Mouse (Mus musculus) limb, embryonic 14.5 days (tissue): ENCODE results near the gene Gsg1. TPM values are rescaled to one million over a fixed set of nuclear protein-coding genes. Genes with fewer than 3 reads are reported as not detected.

Experiments
- ATAC-seq: fragments of 200-750 bp; cut with Nextera tagmentation; 2 replicates; pipeline ENCODE4 v1.8.0; 2017; ENCODE audit warnings: low read depth, moderate number of reproducible peaks, moderate TSS enrichment; ENCODE audit not compliant: low FRiP score
- DNase-seq: peaks from one replicate; pipeline ENCODE4 v3.0.0-alpha.2; 2015; ENCODE audit warnings: low spot score
- H3K27ac ChIP-seq: fragments of 300-500 bp; sonication (generic); replicated peaks from 2 replicates; pipeline ENCODE4 v1.5.1; 2014; ENCODE audit warnings: low read depth, mild to moderate bottlenecking, low read length, moderate library complexity, mixed read lengths
- H3K27me3 ChIP-seq: fragments of 300-500 bp; sonication (generic); 2 replicates; pipeline ENCODE4 v1.6.1; 2014; ENCODE audit warnings: low read length, mixed read lengths; ENCODE audit not compliant: control insufficient read depth, insufficient read depth
- H3K36me3 ChIP-seq: fragments of 300-500 bp; sonication (generic); 2 replicates; pipeline ENCODE4 v1.6.1; 2014; ENCODE audit warnings: mild to moderate bottlenecking, low read length, moderate library complexity, mixed read lengths; ENCODE audit not compliant: control insufficient read depth, insufficient read depth
- H3K4me1 ChIP-seq: fragments of 300-500 bp; sonication (generic); 2 replicates; pipeline ENCODE4 v1.6.1; 2014; ENCODE audit warnings: antibody characterized with exemption, low read length, mixed read lengths; ENCODE audit not compliant: control insufficient read depth, insufficient read depth
- H3K4me2 ChIP-seq: fragments of 300-500 bp; sonication (generic); replicated peaks from 2 replicates; pipeline ENCODE4 v1.6.1; 2014; ENCODE audit warnings: low read depth, mild to moderate bottlenecking, low read length, moderate library complexity; ENCODE audit not compliant: severe bottlenecking
- H3K4me3 ChIP-seq: fragments of 300-500 bp; sonication (generic); replicated peaks from 2 replicates; pipeline ENCODE4 v1.5.1; 2014; ENCODE audit warnings: low read length
- H3K9ac ChIP-seq: fragments of 300-500 bp; sonication (generic); 2 replicates; pipeline ENCODE4 v1.6.1; 2014; ENCODE audit warnings: mild to moderate bottlenecking, low read depth, low read length, moderate library complexity; ENCODE audit not compliant: severe bottlenecking
- H3K9me3 ChIP-seq: fragments of 300-500 bp; sonication (generic); 2 replicates; pipeline ENCODE4 v1.6.1; 2016; ENCODE audit warnings: low read length; ENCODE audit not compliant: control insufficient read depth
- POLR2A ChIP-seq: fragments of 200-500 bp; IDR thresholded peaks from 2 replicates; pipeline ENCODE4 v1.8.0; 2012; ENCODE audit warnings: inconsistent platforms, mild to moderate bottlenecking, moderate library complexity, borderline replicate concordance; ENCODE audit not compliant: insufficient read depth, insufficient read length; ENCODE audit errors: extremely low read depth
- WGBS: fragments of 180-500 bp; shearing (Covaris S2); extraction: QIAGEN DNeasy Blood & Tissue Kit; methylation state at CpG from one replicate; pipeline ENCODE4 v1.1.7; 2014; 5-methylcytosine and 5-hydroxymethylcytosine counted together
- polyA plus RNA-seq, 2 experiments: library from polyadenylated mRNA; depleted of rRNA in 1 of 2; stranded (reverse) in 1 of 2; unstranded in 1 of 2; fragments of >200 nt; fragmentation: Nextera tagmentation in 1 of 2; extraction: Ambion mirVana in 1 of 2; gene quantifications; 2 replicates each; pipeline versions ENCODE4 v1.2.1 to v1.2.3; 2012 to 2014

Gsg1 gene
- polyA plus RNA-seq, 2 experiments, result 1.1 to 1.6 TPM

- H3K4me3 ChIP-seq, result no peak overlapping the region
- no peaks in the 10 kb centered on the region for H3K36me3 ChIP-seq
- no peak overlapping the region for H3K27ac ChIP-seq
- no peak overlapping the region for H3K9ac ChIP-seq
- H3K27me3 ChIP-seq, result no peaks in the 10 kb centered on the region
- WGBS, result 76% methylated on average over 16 of the region's 16 CpGs
- H3K4me1 ChIP-seq, result no peaks in the 10 kb centered on the region
- DNase-seq, result no peak
- no peak for TF ChIP-seq POLR2A
- no peak overlapping the region for H3K4me2 ChIP-seq
- ATAC-seq, result no peak
- H3K9me3 ChIP-seq, result no peaks in the 10 kb centered on the region
Measured at GRCm38 (mm10) chr6:135200122-135200957, 53.8 kb downstream of the Gsg1 start.

- 58% methylated on average over 6 of the region's 6 CpGs for WGBS
- no peak overlapping the region for H3K27ac ChIP-seq
- DNase-seq, result no peak
- ATAC-seq, result no peak
- H3K27me3 ChIP-seq, result no peaks in the 10 kb centered on the region
- no peak for TF ChIP-seq POLR2A
- peak overlapping the region; percentile 71 for H3K4me2 ChIP-seq
- H3K36me3 ChIP-seq, result no peaks in the 10 kb centered on the region
- no peaks in the 10 kb centered on the region for H3K4me1 ChIP-seq
- peak overlapping the region; percentile 85 for H3K9ac ChIP-seq
- no peaks in the 10 kb centered on the region for H3K9me3 ChIP-seq
- peak overlapping the region; percentile 91 for H3K4me3 ChIP-seq
Measured at GRCm38 (mm10) chr6:135198726-135199125, 55.4 kb downstream of the Gsg1 start.

- Histone ChIP-seq H3K9ac (peak within 1 kb of the TSS; percentile 85), H3K27me3 (no peaks in the 10 kb centered on the region), H3K27ac (peak within 1 kb of the TSS; percentile 35; the same call in 1 of the 2 replicates), H3K4me3 (peak within 1 kb of the TSS; percentile 91), H3K36me3 (no peaks in the 10 kb centered on the region), H3K4me1 (no peaks in the 10 kb centered on the region), H3K9me3 (no peaks in the 10 kb centered on the region), H3K4me2 (peak within 1 kb of the TSS; percentile 71)
- peak; percentile 91 for ATAC-seq
- WGBS, result 0% methylated on average over 46 of the region's 52 CpGs
- 0 out of 2 replicates have a peak, but pooled peaks have one; percentile 20 for TF ChIP-seq POLR2A
- DNase-seq, result peak; percentile 55
Measured at GRCm38 (mm10) chr6:135197921-135198532, 56.1 kb downstream of the Gsg1 start, which contains the start of the genes Fam234b and Hebp1. TSS of gene Fam234b (plus strand) at chr6:135197977. TSS of gene Hebp1 (minus strand) at chr6:135198022.

- Histone ChIP-seq H3K27me3 (no peaks in the 10 kb centered on the region), H3K9ac (peak overlapping the region; percentile 85), H3K4me3 (peak overlapping the region; percentile 91), H3K9me3 (no peaks in the 10 kb centered on the region), H3K36me3 (no peaks in the 10 kb centered on the region), H3K27ac (no peak overlapping the region), H3K4me2 (peak overlapping the region; percentile 71), H3K4me1 (no peaks in the 10 kb centered on the region)
- ATAC-seq (no peak), DNase-seq (no peak)
- WGBS, result 10% methylated on average over 7 of the region's 7 CpGs
- no peak for TF ChIP-seq POLR2A
Measured at GRCm38 (mm10) chr6:135197446-135197845, 56.7 kb downstream of the Gsg1 start.

GRCm38 (mm10) chr6:135196707-135197106 is 57.4 kb downstream of the Gsg1 start:
- H3K27me3 ChIP-seq, result no peaks in the 10 kb centered on the region
- 82% methylated on average over 8 of the region's 8 CpGs for WGBS
- no peaks in the 10 kb centered on the region for H3K36me3 ChIP-seq
- H3K4me1 ChIP-seq, result no peaks in the 10 kb centered on the region
- DNase-seq (no peak), ATAC-seq (no peak)
- no peak for TF ChIP-seq POLR2A
- no peak overlapping the region for H3K4me2 ChIP-seq
- H3K4me3 ChIP-seq, result no peak overlapping the region
- no peak overlapping the region for H3K27ac ChIP-seq
- H3K9ac ChIP-seq, result no peak overlapping the region
- H3K9me3 ChIP-seq, result no peaks in the 10 kb centered on the region
